Mouse (Mus musculus) ES-E14 (cell line): ENCODE data around the gene Chd1l. TPM values are rescaled to one million over a fixed set of nuclear protein-coding genes. Genes with fewer than 3 reads are reported as not detected.
A peak's percentile ranks its signal among the peaks of the same experiment; 100 is the strongest.

Experiments
- DNase-seq: peaks from one replicate; pipeline ENCODE4 v3.0.0-alpha.2; 2013; ENCODE audit warnings: low read depth, low spot score
- H3K27ac ChIP-seq: 2 replicates; pipeline ENCODE4 v1.5.1; 2012; ENCODE audit warnings: low read depth, mild to moderate bottlenecking, low read length, moderate library complexity, mixed read lengths; ENCODE audit not compliant: poor library complexity, insufficient read depth, severe bottlenecking
- H3K36me3 ChIP-seq: 2 replicates; pipeline ENCODE4 v1.6.1; 2012; ENCODE audit warnings: mild to moderate bottlenecking, low read length, moderate library complexity, mixed read lengths; ENCODE audit not compliant: control insufficient read depth, poor library complexity, insufficient read depth, severe bottlenecking
- H3K4me1 ChIP-seq, 2 experiments: fragments of 150-350 bp in 1 of 2; sonication (generic) in 1 of 2; 2 replicates each; pipeline ENCODE4 v1.6.1; 2012; ENCODE audit warnings: low read length in 2 of 2, mild to moderate bottlenecking in 1 of 2, mixed read lengths in 1 of 2; ENCODE audit not compliant: control insufficient read depth in 2 of 2, insufficient read depth in 2 of 2, poor library complexity in 1 of 2
- H3K4me3 ChIP-seq, 2 experiments: fragments of 150-350 bp in 1 of 2; sonication (generic) in 1 of 2; 2 replicates each; pipeline ENCODE4 v1.5.1; 2012; ENCODE audit warnings: low read length in 2 of 2, low read depth in 1 of 2, mild to moderate bottlenecking in 1 of 2, mixed read lengths in 1 of 2; ENCODE audit not compliant: insufficient read depth in 1 of 2, poor library complexity in 1 of 2, severe bottlenecking in 1 of 2
- H3K9ac ChIP-seq: 2 replicates; pipeline ENCODE4 v1.6.1; 2012; ENCODE audit warnings: low read depth, mild to moderate bottlenecking, low read length, mixed read lengths; ENCODE audit not compliant: poor library complexity, insufficient read depth, severe bottlenecking
- H3K9me3 ChIP-seq: fragments of 150-350 bp; sonication (generic); 2 replicates; pipeline ENCODE4 v1.6.1; 2012; ENCODE audit warnings: low read depth, mild to moderate bottlenecking, low read length; ENCODE audit not compliant: control insufficient read depth, insufficient read depth
- CHD2 ChIP-seq: IDR thresholded peaks from 2 replicates; pipeline ENCODE4 v1.6.1; 2014; ENCODE audit warnings: mild to moderate bottlenecking, low read depth, low read length, inconsistent platforms
- HCFC1 ChIP-seq: IDR thresholded peaks from 2 replicates; pipeline ENCODE4 v1.6.1; 2012; ENCODE audit warnings: low read length, inconsistent platforms, borderline replicate concordance; ENCODE audit not compliant: insufficient read depth
- MAFK ChIP-seq: IDR thresholded peaks from 2 replicates; pipeline ENCODE4 v1.6.1; 2014; ENCODE audit warnings: mild to moderate bottlenecking, low read depth, low read length, inconsistent platforms; ENCODE audit not compliant: insufficient read depth
- ZC3H11A ChIP-seq: IDR thresholded peaks from 2 replicates; pipeline ENCODE4 v1.6.1; 2012; ENCODE audit warnings: low read depth, mild to moderate bottlenecking, inconsistent platforms, low read length, borderline replicate concordance
- ZNF384 ChIP-seq: IDR thresholded peaks from 2 replicates; pipeline ENCODE4 v1.6.1; 2012; ENCODE audit warnings: low read depth, low read length, inconsistent platforms
- in situ Hi-C, 2 experiments: fragments of 600-800 bp; cut with MboI; formaldehyde crosslinking; loops; one replicate each; pipeline ENCODE4 v1.15.1; 2025; ENCODE audit warnings: low sequenced_read_pairs in 2 of 2, inconsistent platforms in 1 of 2; ENCODE audit not compliant: unreplicated experiment in 2 of 2
- total RNA-seq: library from RNA; depleted of rRNA; stranded (reverse); fragments of 300-350 nt; gene quantifications from 2 replicates; pipeline ENCODE4 v1.2.3, GENCODE M21; 2012; rRNA removed

Gene Chd1l
- 25.8 and 31.1 TPM in 2 replicates for total RNA-seq

GRCm38 (mm10) chr3:97609845-97610410, at the start of gene Chd1l:
Gene Chd1l (minus strand): TSS chr3:97610203.
- Histone ChIP-seq H3K9ac (peak within 1 kb of the TSS; percentile 91), H3K9me3 (no peaks in the 10 kb centered on the region), H3K36me3 (no peaks in the 10 kb centered on the region), H3K4me3 (peak within 1 kb of the TSS; percentile 86 to 92), H3K4me1 (peaks cover 3 to 4% of the 10 kb centered on the region in 2 experiments; a peak in 2 of 4 replicates), H3K27ac (peak within 1 kb of the TSS; percentile 52)
- no peak for TF ChIP-seq ZNF384
- no peak for TF ChIP-seq CHD2
- peak; percentile 63; the same call in 1 of the 2 replicates for TF ChIP-seq HCFC1
- in situ Hi-C loops, result no loop called here
- peak; percentile 81 for DNase-seq

- in situ Hi-C loops, result no loop called here
- TF ChIP-seq ZNF384 (no peak), HCFC1 (no peak), CHD2 (no peak), MAFK (no peak), ZC3H11A (no peak)
- no peak overlapping the region for H3K27ac ChIP-seq
- peaks cover 9% of the 10 kb centered on the region; the same call in 1 of the 2 replicates for H3K36me3 ChIP-seq
- H3K9ac ChIP-seq, result no peak overlapping the region
- no peak for DNase-seq
- H3K4me3 ChIP-seq, result no peak overlapping the region
- no peaks in the 10 kb centered on the region for H3K9me3 ChIP-seq
- no peaks in the 10 kb centered on the region; a peak in 1 of 4 replicates for H3K4me1 ChIP-seq
Measured at GRCm38 (mm10) chr3:97659746-97660145, 49.7 kb upstream of the Chd1l start.

GRCm38 (mm10) chr3:97658426-97659193, 48.6 kb upstream of the Chd1l start:
- in situ Hi-C loops, result no loop called here
- TF ChIP-seq ZC3H11A (no peak), MAFK (no peak), HCFC1 (0 out of 2 replicates have a peak, but pooled peaks have one; percentile 1), ZNF384 (no peak)
- Histone ChIP-seq H3K36me3 (peaks cover 6% of the 10 kb centered on the region; the same call in 1 of the 2 replicates), H3K9ac (peak overlapping the region; percentile 87), H3K9me3 (no peaks in the 10 kb centered on the region), H3K27ac (peak overlapping the region; percentile 45; the same call in 1 of the 2 replicates), H3K4me1 (no peaks in the 10 kb centered on the region; a peak in 1 of 4 replicates), H3K4me3 (peak overlapping the region; percentile 81 to 96)
- DNase-seq, result no peak

- Histone ChIP-seq H3K27ac (peak within 1 kb of the TSS; percentile 45; the same call in 1 of the 2 replicates), H3K36me3 (peaks cover 2% of the 10 kb centered on the region; the same call in 1 of the 2 replicates), H3K9me3 (no peaks in the 10 kb centered on the region), H3K4me1 (no peaks in the 10 kb centered on the region; a peak in 1 of 4 replicates), H3K4me3 (peak within 1 kb of the TSS; percentile 81 to 96), H3K9ac (peak within 1 kb of the TSS; percentile 87)
- TF ChIP-seq ZC3H11A (no peak), CHD2 (no peak), MAFK (no peak), ZNF384 (peak; percentile 72), HCFC1 (peak; percentile 73)
- in situ Hi-C loops, result no loop called here
- peak; percentile 92 for DNase-seq
Measured at GRCm38 (mm10) chr3:97657655-97658411, 47.8 kb upstream of the Chd1l start, which contains the start of gene Prkab2. Gene Prkab2 (plus strand): TSS chr3:97658193.
